Mouse (Mus musculus): Measurements from ENCODE around the gene Lmna. TPM values are rescaled to one million over a fixed set of nuclear protein-coding genes. Genes with fewer than 3 reads are reported as not detected.

The Lmna gene
- total and polyA plus RNA-seq, 3 experiments: 128 to 388 (median 302) TPM

DNA sequence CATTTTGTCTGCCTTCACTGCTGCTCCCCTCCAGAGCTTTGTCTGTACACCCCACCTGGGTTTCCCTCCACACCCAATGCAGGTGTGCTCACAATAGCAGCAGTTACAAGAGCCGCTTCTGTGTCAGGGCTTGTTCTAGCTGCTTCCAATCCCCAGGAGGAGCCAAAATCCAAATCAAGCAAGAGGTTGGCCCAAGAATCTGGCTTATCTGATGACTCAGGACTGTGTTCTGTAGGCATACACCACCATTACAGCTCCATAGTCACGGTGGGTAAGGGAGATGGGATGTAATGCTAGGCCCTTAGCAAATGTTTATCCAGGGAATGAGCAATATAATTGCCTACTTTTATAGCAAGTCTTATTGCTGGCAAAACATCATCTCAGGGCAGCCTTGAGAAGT is 6.7 kb upstream of the Lmna start:
- H3K4me3 ChIP-seq (ENCODE audit: control insufficient read depth in 1 of 2, insufficient read depth in 1 of 2, low read depth in 2 of 2, low read length in 2 of 2): no peak overlapping the region
- no peaks in the 10 kb centered on the region for H3K27me3 ChIP-seq (ENCODE audit: control insufficient read depth in 1 of 2, insufficient read depth in 2 of 2, low read length in 2 of 2)
- H3K27ac ChIP-seq (ENCODE audit: control insufficient read depth, low read depth, low read length): no peak overlapping the region
- peaks cover 19 to 35% of the 10 kb centered on the region in 2 experiments for H3K4me1 ChIP-seq (ENCODE audit: control insufficient read depth in 1 of 2, insufficient read depth in 2 of 2, low read length in 2 of 2)
- no peak overlapping the region for H3K9ac ChIP-seq (ENCODE audit: control insufficient read depth, low read depth, low read length, poor library complexity, severe bottlenecking)
- peaks cover 0 to 29% of the 10 kb centered on the region in 2 experiments; a peak in 2 of 4 replicates for H3K36me3 ChIP-seq (ENCODE audit: control insufficient read depth in 1 of 2, insufficient read depth in 2 of 2, low read length in 2 of 2)
- no peaks in the 10 kb centered on the region for H3K9me3 ChIP-seq (replicated peaks; ENCODE audit: insufficient read depth, low read length)
- TF ChIP-seq SIN3A (IDR thresholded peaks at IDR 0.05; ENCODE audit: low read length) (no peak), RCOR1 (IDR thresholded peaks at IDR 0.05; ENCODE audit: low read depth, low read length) (no peak)
- DNase-seq (ENCODE audit: low read depth, low spot score): no peak
- H3K79me2 ChIP-seq (ENCODE audit: control insufficient read depth, insufficient read depth, low read length, poor library complexity): no peaks in the 10 kb centered on the region

GRCm38 (mm10) chr3:88515095-88515386 is 5.3 kb upstream of the Lmna start:
- H3K9ac ChIP-seq (ENCODE audit: control insufficient read depth, low read depth, low read length, poor library complexity, severe bottlenecking): no peak overlapping the region
- H3K4me3 ChIP-seq (ENCODE audit: control insufficient read depth in 1 of 2, insufficient read depth in 1 of 2, low read depth in 2 of 2, low read length in 2 of 2): no peak overlapping the region
- no peaks in the 10 kb centered on the region for H3K79me2 ChIP-seq (ENCODE audit: control insufficient read depth, insufficient read depth, low read length, poor library complexity)
- H3K4me1 ChIP-seq (ENCODE audit: control insufficient read depth in 1 of 2, insufficient read depth in 2 of 2, low read length in 2 of 2): peaks cover 26 to 47% of the 10 kb centered on the region in 2 experiments
- peaks cover 0 to 39% of the 10 kb centered on the region in 2 experiments; a peak in 2 of 4 replicates for H3K36me3 ChIP-seq (ENCODE audit: control insufficient read depth in 1 of 2, insufficient read depth in 2 of 2, low read length in 2 of 2)
- no peak for DNase-seq (ENCODE audit: low read depth, low spot score)
- H3K27me3 ChIP-seq (ENCODE audit: control insufficient read depth in 1 of 2, insufficient read depth in 2 of 2, low read length in 2 of 2): no peaks in the 10 kb centered on the region
- H3K27ac ChIP-seq (ENCODE audit: control insufficient read depth, low read depth, low read length): no peak overlapping the region
- TF ChIP-seq MYB (IDR thresholded peaks at IDR 0.05; ENCODE audit: low read depth, low read length) (no peak), TCF12 (IDR thresholded peaks at IDR 0.05; ENCODE audit: low read depth, low read length) (no peak), MAFK (IDR thresholded peaks at IDR 0.05; ENCODE audit: borderline replicate concordance, low read depth, low read length) (no peak), MXI1 (IDR thresholded peaks at IDR 0.05; ENCODE audit: low read depth, low read length) (no peak), GATA1 (IDR thresholded peaks at IDR 0.05; ENCODE audit: low read depth, low read length) (no peak), RAD21 (IDR thresholded peaks at IDR 0.05; ENCODE audit: low read depth, low read length) (no peak), UBTF (IDR thresholded peaks at IDR 0.05; ENCODE audit: borderline replicate concordance, insufficient read depth, low read depth, low read length) (no peak), JUND (IDR thresholded peaks at IDR 0.05; ENCODE audit: low read depth, low read length) (no peak), POLR2AphosphoS2 (IDR thresholded peaks at IDR 0.05; ENCODE audit: low read length) (no peak), RCOR1 (IDR thresholded peaks at IDR 0.05; ENCODE audit: low read depth, low read length) (no peak), SIN3A (IDR thresholded peaks at IDR 0.05; ENCODE audit: low read length) (no peak), KAT2A (conservative IDR thresholded peaks at IDR 0.05; ENCODE audit: low read depth, low read length) (no peak), ZMIZ1 (IDR thresholded peaks at IDR 0.05; ENCODE audit: low read depth, low read length) (no peak), POLR2AphosphoS5 (IDR thresholded peaks at IDR 0.05; ENCODE audit: borderline replicate concordance, low read depth, low read length) (no peak)
- no peaks in the 10 kb centered on the region for H3K9me3 ChIP-seq (replicated peaks; ENCODE audit: insufficient read depth, low read length)

Data from MEL (cell line).